Mouse (Mus musculus): ENCODE results near the gene Svop. TPM values are rescaled to one million over a fixed set of nuclear protein-coding genes. Genes with fewer than 3 reads are reported as not detected.
A peak's percentile ranks its signal among the peaks of the same experiment; 100 is the strongest.

Gene Svop
- polyA plus RNA-seq, 1 experiment from 2014 or later: 1.2 TPM

GRCm38 (mm10) chr5:114129550-114130210 is 38.3 kb upstream of the Svop start:
- Histone ChIP-seq H3K9ac (ENCODE audit: low read length) (no peak overlapping the region), H3K9me3 (ENCODE audit: control insufficient read depth, low read length) (no peaks in the 10 kb centered on the region), H3K4me1 (replicated peaks; ENCODE audit: control insufficient read depth, insufficient read depth) (peaks cover 5% of the 10 kb centered on the region; the same call in 1 of the 2 replicates), H3K4me2 (replicated peaks; ENCODE audit: low read depth) (peak overlapping the region; percentile 100), H3K36me3 (ENCODE audit: control insufficient read depth, insufficient read depth, low read length) (no peaks in the 10 kb centered on the region), H3K4me3 (ENCODE audit: low read depth, low read length) (peak overlapping the region; percentile 58), H3K27me3 (ENCODE audit: control insufficient read depth, insufficient read depth, low read length) (no peaks in the 10 kb centered on the region), H3K27ac (replicated peaks) (no peak overlapping the region)
- TF ChIP-seq CTCF (IDR thresholded peaks at IDR 0.05; ENCODE audit: low read depth) (no peak), EP300 (optimal IDR thresholded peaks at IDR 0.05) (no peak)
- ATAC-seq (ENCODE audit: low FRiP score, low TSS enrichment): no peak
- no peak for DNase-seq (ENCODE audit: low spot score)
- WGBS: 75% methylated on average over 15 of the region's 15 CpGs

GRCm38 (mm10) chr5:114127374-114128349 is 36.3 kb upstream of the Svop start, which contains the start of gene Alkbh2:
Gene Alkbh2, minus strand, starts transcription at chr5:114128218.
- H3K4me1 ChIP-seq (replicated peaks; ENCODE audit: control insufficient read depth, insufficient read depth): peaks cover 5% of the 10 kb centered on the region; the same call in 1 of the 2 replicates
- H3K9ac ChIP-seq (ENCODE audit: low read length): peak within 1 kb of the TSS; percentile 64
- H3K4me2 ChIP-seq (replicated peaks; ENCODE audit: low read depth): peak within 1 kb of the TSS; percentile 99
- WGBS: under 1% methylated on average over 69 of the region's 69 CpGs
- H3K36me3 ChIP-seq (ENCODE audit: control insufficient read depth, insufficient read depth, low read length): peaks cover 7% of the 10 kb centered on the region; the same call in 1 of the 2 replicates
- H3K27me3 ChIP-seq (ENCODE audit: control insufficient read depth, insufficient read depth, low read length): no peaks in the 10 kb centered on the region
- H3K4me3 ChIP-seq (ENCODE audit: low read depth, low read length): peak within 1 kb of the TSS; percentile 61
- peak; percentile 22; the same call in 1 of the 2 replicates for ATAC-seq (ENCODE audit: low FRiP score, low TSS enrichment)
- DNase-seq (ENCODE audit: low spot score): peak; percentile 90
- TF ChIP-seq CTCF (IDR thresholded peaks at IDR 0.05; ENCODE audit: low read depth): peak; percentile 96
- TF ChIP-seq EP300 (optimal IDR thresholded peaks at IDR 0.05): no peak
- H3K27ac ChIP-seq (replicated peaks): peak within 1 kb of the TSS; percentile 76
- no peaks in the 10 kb centered on the region for H3K9me3 ChIP-seq (ENCODE audit: control insufficient read depth, low read length)

- H3K4me3 ChIP-seq (ENCODE audit: low read depth, low read length): no peak overlapping the region
- H3K4me2 ChIP-seq (replicated peaks; ENCODE audit: low read depth): peak overlapping the region; percentile 99; the same call in 1 of the 2 replicates
These were observed 35.3 kb upstream of the Svop start for GRCm38 (mm10) chr5:114126499-114127244.

GRCm38 (mm10) chr5:114126008-114126407 is 34.6 kb upstream of the Svop start:
- DNase-seq (ENCODE audit: low spot score) (no peak), ATAC-seq (ENCODE audit: low FRiP score, low TSS enrichment) (no peak)
- Histone ChIP-seq H3K27ac (replicated peaks) (no peak overlapping the region), H3K4me3 (ENCODE audit: low read depth, low read length) (no peak overlapping the region), H3K36me3 (ENCODE audit: control insufficient read depth, insufficient read depth, low read length) (peaks cover 14% of the 10 kb centered on the region), H3K9me3 (ENCODE audit: control insufficient read depth, low read length) (no peaks in the 10 kb centered on the region), H3K4me1 (replicated peaks; ENCODE audit: control insufficient read depth, insufficient read depth) (no peaks in the 10 kb centered on the region; the same call in 1 of the 2 replicates), H3K9ac (ENCODE audit: low read length) (no peak overlapping the region), H3K27me3 (ENCODE audit: control insufficient read depth, insufficient read depth, low read length) (no peaks in the 10 kb centered on the region), H3K4me2 (replicated peaks; ENCODE audit: low read depth) (no peak overlapping the region)
- 92% methylated on average over 3 of the region's 3 CpGs for WGBS
- TF ChIP-seq EP300 (optimal IDR thresholded peaks at IDR 0.05) (no peak), CTCF (IDR thresholded peaks at IDR 0.05; ENCODE audit: low read depth) (no peak)

More at GRCm38 (mm10) chr5:114126499-114127244, 35.3 kb upstream of the Svop start:
- Histone ChIP-seq H3K36me3 (ENCODE audit: control insufficient read depth, insufficient read depth, low read length) (peaks cover 10% of the 10 kb centered on the region; the same call in 1 of the 2 replicates), H3K27ac (replicated peaks) (no peak overlapping the region), H3K4me1 (replicated peaks; ENCODE audit: control insufficient read depth, insufficient read depth) (peaks cover 4% of the 10 kb centered on the region; the same call in 1 of the 2 replicates), H3K9me3 (ENCODE audit: control insufficient read depth, low read length) (no peaks in the 10 kb centered on the region), H3K27me3 (ENCODE audit: control insufficient read depth, insufficient read depth, low read length) (no peaks in the 10 kb centered on the region), H3K9ac (ENCODE audit: low read length) (no peak overlapping the region)
- TF ChIP-seq EP300 (optimal IDR thresholded peaks at IDR 0.05) (no peak), CTCF (IDR thresholded peaks at IDR 0.05; ENCODE audit: low read depth) (no peak)
- no peak for DNase-seq (ENCODE audit: low spot score)
- WGBS: 79% methylated on average over 7 of the region's 7 CpGs
- ATAC-seq (ENCODE audit: low FRiP score, low TSS enrichment): no peak

- no peaks in the 10 kb centered on the region for H3K27me3 ChIP-seq (ENCODE audit: control insufficient read depth, insufficient read depth, low read length)
- ATAC-seq (ENCODE audit: low FRiP score, low TSS enrichment): no peak
- WGBS: 81% methylated on average over 4 of the region's 4 CpGs
- H3K9me3 ChIP-seq (ENCODE audit: control insufficient read depth, low read length): no peaks in the 10 kb centered on the region
- H3K4me1 ChIP-seq (replicated peaks; ENCODE audit: control insufficient read depth, insufficient read depth): no peaks in the 10 kb centered on the region
- peaks cover 15% of the 10 kb centered on the region for H3K36me3 ChIP-seq (ENCODE audit: control insufficient read depth, insufficient read depth, low read length)
- no peak for TF ChIP-seq EP300 (optimal IDR thresholded peaks at IDR 0.05)
- TF ChIP-seq CTCF (IDR thresholded peaks at IDR 0.05; ENCODE audit: low read depth): no peak
- no peak overlapping the region for H3K27ac ChIP-seq (replicated peaks)
- no peak overlapping the region for H3K9ac ChIP-seq (ENCODE audit: low read length)
- H3K4me2 ChIP-seq (replicated peaks; ENCODE audit: low read depth): no peak overlapping the region
- H3K4me3 ChIP-seq (ENCODE audit: low read depth, low read length): no peak overlapping the region
- DNase-seq (ENCODE audit: low spot score): no peak
These were observed 28.4 kb upstream of the Svop start for GRCm38 (mm10) chr5:114119806-114120205.
